Mouse (Mus musculus) kidney, adult 2 months (tissue): Measurements from ENCODE around the gene Fam214b. TPM values are rescaled to one million over a fixed set of nuclear protein-coding genes. Genes with fewer than 3 reads are reported as not detected.
A peak's percentile ranks its signal among the peaks of the same experiment; 100 is the strongest.

Experiments
- DNase-seq: peaks from one replicate; pipeline ENCODE4 v3.0.0; 2021
- H3K27ac ChIP-seq: fragments of 200-500 bp; 2 replicates; pipeline ENCODE4 v1.5.1; 2012; ENCODE audit warnings: low read depth, low read length, control low read depth, inconsistent platforms; ENCODE audit not compliant: insufficient read depth
- H3K27me3 ChIP-seq: fragments of 200-500 bp; replicated peaks from 2 replicates; pipeline ENCODE4 v1.6.1; 2012; ENCODE audit warnings: mild to moderate bottlenecking, moderate library complexity, low read length, inconsistent platforms; ENCODE audit not compliant: control insufficient read depth, insufficient read depth
- H3K36me3 ChIP-seq: fragments of 200-500 bp; 2 replicates; pipeline ENCODE4 v1.6.1; 2012; ENCODE audit warnings: mild to moderate bottlenecking, moderate library complexity, low read length, inconsistent platforms; ENCODE audit not compliant: control insufficient read depth, insufficient read depth
- H3K4me1 ChIP-seq: fragments of 200-500 bp; 2 replicates; pipeline ENCODE4 v1.6.1; 2011; ENCODE audit warnings: low read length; ENCODE audit not compliant: control insufficient read depth, insufficient read depth
- H3K4me3 ChIP-seq: fragments of 200-500 bp; 2 replicates; pipeline ENCODE4 v1.5.1; 2011; ENCODE audit warnings: mild to moderate bottlenecking, low read depth, low read length, control low read depth; ENCODE audit not compliant: insufficient read depth
- CTCF ChIP-seq: fragments of 200-500 bp; conservative IDR thresholded peaks from 2 replicates; pipeline ENCODE4 v1.5.1; 2011; ENCODE audit warnings: low read depth, mild to moderate bottlenecking, control low read depth, low read length, moderate library complexity, mixed read lengths; ENCODE audit not compliant: insufficient read depth, insufficient read length
- POLR2A ChIP-seq: fragments of 200-500 bp; IDR thresholded peaks from one replicate; pipeline ENCODE4 v1.6.1; 2011; ENCODE audit warnings: low read depth, low read length, control low read depth
- WGBS: fragments of 180-500 bp; shearing (Covaris S2); methylation state at CpG from one replicate; pipeline ENCODE4 v1.1.7; 2018; 5-methylcytosine and 5-hydroxymethylcytosine counted together
- polyA plus RNA-seq: library from polyadenylated mRNA; depleted of rRNA; stranded (reverse); fragments of >200 nt; gene quantifications from 2 replicates; pipeline ENCODE4 v1.2.3, GENCODE M21; 2012; rRNA removed

Gene Fam214b
- 14.4 and 15.6 TPM in 2 replicates for polyA plus RNA-seq

- peak; percentile 100 for DNase-seq
- under 1% methylated on average over 33 of the region's 33 CpGs for WGBS
- H3K27ac ChIP-seq, result peak within 1 kb of the TSS; percentile 85
These were observed at the start of gene Fam214b for GRCm38 (mm10) chr4:43045659-43046302. TSS of gene Fam214b (minus strand) at chr4:43046220.

GRCm38 (mm10) chr4:43091183-43091582 lies 45.2 kb upstream of the Fam214b start:
- H3K4me3 ChIP-seq, result no peak overlapping the region
- no peak for DNase-seq
- WGBS, result 66% methylated on average over 4 of the region's 4 CpGs
- TF ChIP-seq CTCF (no peak), POLR2A (no peak)
- H3K36me3 ChIP-seq, result no peaks in the 10 kb centered on the region
- H3K4me1 ChIP-seq, result no peaks in the 10 kb centered on the region
- H3K27ac ChIP-seq, result no peak overlapping the region
- H3K27me3 ChIP-seq, result no peaks in the 10 kb centered on the region

More at GRCm38 (mm10) chr4:43045659-43046302, at the start of gene Fam214b:
- Histone ChIP-seq H3K4me3 (peak within 1 kb of the TSS; percentile 74), H3K27me3 (no peaks in the 10 kb centered on the region), H3K4me1 (peaks cover 3% of the 10 kb centered on the region), H3K36me3 (no peaks in the 10 kb centered on the region)
- TF ChIP-seq CTCF (no peak), POLR2A (no peak)

- no peaks in the 10 kb centered on the region for H3K36me3 ChIP-seq
- no peaks in the 10 kb centered on the region for H3K27me3 ChIP-seq
- H3K4me1 ChIP-seq, result no peaks in the 10 kb centered on the region
- 88% methylated on average over 2 of the region's 2 CpGs for WGBS
- no peak overlapping the region for H3K27ac ChIP-seq
- TF ChIP-seq CTCF (no peak), POLR2A (no peak)
- no peak for DNase-seq
- no peak overlapping the region for H3K4me3 ChIP-seq
These were observed 43.9 kb upstream of the Fam214b start for GRCm38 (mm10) chr4:43089950-43090349.

- no peaks in the 10 kb centered on the region for H3K4me1 ChIP-seq
- H3K27me3 ChIP-seq, result no peaks in the 10 kb centered on the region
- TF ChIP-seq CTCF (no peak), POLR2A (no peak)
- no peak overlapping the region for H3K27ac ChIP-seq
- H3K36me3 ChIP-seq, result no peaks in the 10 kb centered on the region
- no peak overlapping the region for H3K4me3 ChIP-seq
- DNase-seq, result no peak
- 85% methylated on average over 2 of the region's 2 CpGs for WGBS
These were observed 36.4 kb upstream of the Fam214b start for GRCm38 (mm10) chr4:43082458-43082857.

GRCm38 (mm10) chr4:43078071-43078718 lies 32.2 kb upstream of the Fam214b start:
- 39% methylated on average over 7 of the region's 7 CpGs for WGBS
- TF ChIP-seq CTCF (no peak), POLR2A (no peak)
- Histone ChIP-seq H3K4me3 (no peak overlapping the region), H3K4me1 (no peaks in the 10 kb centered on the region), H3K36me3 (no peaks in the 10 kb centered on the region), H3K27me3 (no peaks in the 10 kb centered on the region), H3K27ac (no peak overlapping the region)
- peak; percentile 7 for DNase-seq

GRCm38 (mm10) chr4:43074923-43075322 lies 28.9 kb upstream of the Fam214b start:
- no peak for DNase-seq
- no peak overlapping the region for H3K27ac ChIP-seq
- TF ChIP-seq CTCF (no peak), POLR2A (no peak)
- H3K36me3 ChIP-seq, result no peaks in the 10 kb centered on the region
- no peaks in the 10 kb centered on the region for H3K4me1 ChIP-seq
- no peaks in the 10 kb centered on the region for H3K27me3 ChIP-seq
- no peak overlapping the region for H3K4me3 ChIP-seq

- 91% methylated on average over 4 of the region's 4 CpGs for WGBS
- TF ChIP-seq POLR2A (no peak), CTCF (no peak)
- Histone ChIP-seq H3K4me1 (no peaks in the 10 kb centered on the region), H3K27me3 (no peaks in the 10 kb centered on the region), H3K36me3 (no peaks in the 10 kb centered on the region), H3K27ac (no peak overlapping the region), H3K4me3 (no peak overlapping the region)
- DNase-seq, result no peak
These were observed 19.5 kb upstream of the Fam214b start for GRCm38 (mm10) chr4:43065471-43065870.
